Mouse (Mus musculus) megakaryocyte, embryonic 14.5 days (primary cell): Measurements from ENCODE around the gene 1700013G24Rik. TPM values are rescaled to one million over a fixed set of nuclear protein-coding genes. Genes with fewer than 3 reads are reported as not detected.

Source experiments
- H3K27me3 ChIP-seq: replicated peaks from 2 replicates; pipeline ENCODE3; 2012; ENCODE audit warnings: inconsistent platforms
- H3K36me3 ChIP-seq: replicated peaks from 2 replicates; pipeline ENCODE3; 2012; ENCODE audit warnings: low read length, inconsistent platforms, mixed read lengths
- H3K4me1 ChIP-seq: 2 replicates; pipeline ENCODE4 v1.6.1; 2012; ENCODE audit warnings: inconsistent platforms
- H3K4me3 ChIP-seq: replicated peaks from 2 replicates; pipeline ENCODE3; 2012; ENCODE audit warnings: moderate library complexity, mild to moderate bottlenecking, inconsistent platforms
- H3K9me3 ChIP-seq: 2 replicates; pipeline ENCODE4 v1.6.1; 2012; ENCODE audit warnings: inconsistent platforms
- FLI1 ChIP-seq: IDR thresholded peaks from 2 replicates; pipeline ENCODE4 v1.6.1; 2012; ENCODE audit warnings: low read length, inconsistent platforms, mixed read lengths
- GATA1 ChIP-seq: IDR thresholded peaks from 3 replicates; pipeline ENCODE4 v1.6.1; 2012; ENCODE audit warnings: mixed read lengths, low read length, inconsistent platforms, borderline replicate concordance
- polyA plus RNA-seq: library from polyadenylated mRNA; stranded (reverse); fragments of >175 nt; gene quantifications from 2 replicates; pipeline ENCODE4 v1.2.3, GENCODE M21; 2012; ENCODE audit warnings: low replicate concordance; ENCODE audit not compliant: insufficient read depth

1700013G24Rik gene
- polyA plus RNA-seq, 1 experiment = not detected

GRCm38 (mm10) chr4:137475271-137476050 lies 22.4 kb downstream of the 1700013G24Rik start:
- H3K9me3 ChIP-seq = no peaks in the 10 kb centered on the region
- no peak for TF ChIP-seq GATA1
- no peak for TF ChIP-seq FLI1
- 0 out of 2 replicates have a peak, but pooled peaks cover 2% of the 10 kb centered on the region for H3K4me1 ChIP-seq

DNA sequence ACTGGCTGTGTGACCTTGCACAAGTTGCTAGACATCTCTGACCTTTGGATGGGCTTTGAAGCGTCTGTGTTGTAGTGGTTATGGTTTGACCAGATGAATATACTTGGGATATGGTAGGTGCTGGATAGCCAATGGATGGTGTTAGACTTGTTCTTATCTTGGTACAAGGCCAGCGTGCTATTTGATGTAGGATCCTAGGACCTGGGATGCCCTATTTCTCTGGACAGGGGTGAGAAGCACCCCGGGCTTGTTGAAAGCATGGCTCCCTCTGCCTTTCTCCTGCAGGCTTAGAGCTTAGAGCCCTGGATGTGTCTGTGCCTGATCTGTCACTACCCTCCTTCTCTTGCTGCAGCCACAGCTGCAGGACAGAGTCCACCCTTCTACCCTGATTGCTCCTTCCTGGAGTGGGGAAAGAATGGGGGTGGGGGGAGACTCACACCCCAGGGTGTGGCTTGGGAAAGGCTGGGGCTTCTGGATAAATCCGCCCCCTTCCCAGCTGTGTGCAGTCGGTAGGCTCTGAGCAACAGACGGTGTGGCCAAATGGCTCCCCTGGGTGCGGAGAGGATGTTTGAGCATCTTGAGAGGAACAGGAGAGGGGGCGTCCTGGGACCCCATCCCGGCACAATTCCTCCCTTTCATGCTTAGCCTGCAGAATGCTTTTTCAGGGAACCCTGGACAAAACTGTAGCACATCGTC lies 23.1 kb downstream of the 1700013G24Rik start:
- no peak overlapping the region for H3K4me3 ChIP-seq
- no peak for TF ChIP-seq FLI1
- TF ChIP-seq GATA1 = no peak
- H3K9me3 ChIP-seq = no peaks in the 10 kb centered on the region
- 0 out of 2 replicates have a peak, but pooled peaks cover 2% of the 10 kb centered on the region for H3K4me1 ChIP-seq
- no peaks in the 10 kb centered on the region for H3K36me3 ChIP-seq
- peaks cover 92% of the 10 kb centered on the region for H3K27me3 ChIP-seq

More at GRCm38 (mm10) chr4:137475271-137476050, 22.4 kb downstream of the 1700013G24Rik start:
- H3K36me3 ChIP-seq = no peaks in the 10 kb centered on the region
- H3K27me3 ChIP-seq = peaks cover 92% of the 10 kb centered on the region
- H3K4me3 ChIP-seq = no peak overlapping the region

GRCm38 (mm10) chr4:137476761-137477237 lies 23.7 kb downstream of the 1700013G24Rik start:
- H3K4me1 ChIP-seq = 0 out of 2 replicates have a peak, but pooled peaks cover 2% of the 10 kb centered on the region
- no peaks in the 10 kb centered on the region for H3K36me3 ChIP-seq
- no peak overlapping the region for H3K4me3 ChIP-seq
- H3K9me3 ChIP-seq = no peaks in the 10 kb centered on the region
- TF ChIP-seq FLI1 (no peak), GATA1 (no peak)
- peaks cover 93% of the 10 kb centered on the region for H3K27me3 ChIP-seq

- H3K4me3 ChIP-seq = no peak overlapping the region
- no peak for TF ChIP-seq GATA1
- TF ChIP-seq FLI1 = no peak
- H3K4me1 ChIP-seq = 0 out of 2 replicates have a peak, but pooled peaks cover 2% of the 10 kb centered on the region
- no peaks in the 10 kb centered on the region for H3K36me3 ChIP-seq
- peaks cover 97% of the 10 kb centered on the region for H3K27me3 ChIP-seq
- H3K9me3 ChIP-seq = no peaks in the 10 kb centered on the region
These were observed 24.5 kb downstream of the 1700013G24Rik start for GRCm38 (mm10) chr4:137477611-137478010.

DNA sequence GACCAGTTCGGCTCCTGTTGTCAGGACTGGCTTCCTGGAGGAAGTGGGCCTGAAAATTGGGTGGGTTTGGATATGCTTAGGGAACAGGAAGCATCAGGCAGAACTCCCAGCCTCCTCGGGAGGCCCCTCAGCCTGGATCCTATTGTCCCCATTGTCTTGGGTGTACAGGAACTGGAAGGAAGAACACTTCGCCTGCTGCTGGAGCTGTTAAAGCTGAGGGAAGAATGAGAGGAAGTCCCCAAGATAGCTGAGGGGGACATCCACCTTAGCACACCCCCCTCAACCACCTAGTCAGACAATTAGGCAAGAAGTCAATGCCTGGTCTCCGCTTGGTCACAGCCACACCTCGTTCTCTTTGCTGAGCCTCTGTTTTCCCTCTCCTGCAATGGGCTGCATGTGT lies 25.2 kb downstream of the 1700013G24Rik start:
- TF ChIP-seq FLI1 (no peak), GATA1 (no peak)
- H3K27me3 ChIP-seq = peaks cover 92% of the 10 kb centered on the region
- no peaks in the 10 kb centered on the region for H3K36me3 ChIP-seq
- no peak overlapping the region for H3K4me3 ChIP-seq
- no peaks in the 10 kb centered on the region for H3K9me3 ChIP-seq
- 0 out of 2 replicates have a peak, but pooled peaks cover 2% of the 10 kb centered on the region for H3K4me1 ChIP-seq

DNA sequence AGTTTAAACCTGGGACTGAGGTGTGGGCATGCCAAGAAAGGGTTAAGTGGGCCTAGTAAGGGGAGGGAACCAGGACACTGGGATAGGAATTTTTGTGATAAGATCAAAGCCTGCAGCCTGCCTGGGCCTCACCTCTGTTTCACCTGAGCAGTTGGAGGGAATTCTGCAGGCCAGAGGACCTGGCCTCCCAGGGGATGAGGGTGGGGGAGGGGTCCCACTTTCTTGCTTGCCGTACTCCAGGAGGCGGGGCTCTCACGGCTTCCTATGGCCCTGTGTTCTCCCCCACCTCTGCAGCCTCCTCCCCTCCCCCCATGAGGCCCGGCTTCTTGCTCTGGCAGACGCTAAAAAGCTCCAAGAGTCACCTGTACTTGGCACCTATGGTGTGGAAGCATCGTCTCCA lies 26.7 kb downstream of the 1700013G24Rik start:
- TF ChIP-seq GATA1 = no peak
- no peak for TF ChIP-seq FLI1
- peaks cover 91% of the 10 kb centered on the region for H3K27me3 ChIP-seq
- H3K4me1 ChIP-seq = peaks cover 6% of the 10 kb centered on the region; the same call in 1 of the 2 replicates
- no peak overlapping the region for H3K4me3 ChIP-seq
- no peaks in the 10 kb centered on the region for H3K36me3 ChIP-seq
- H3K9me3 ChIP-seq = no peaks in the 10 kb centered on the region

DNA sequence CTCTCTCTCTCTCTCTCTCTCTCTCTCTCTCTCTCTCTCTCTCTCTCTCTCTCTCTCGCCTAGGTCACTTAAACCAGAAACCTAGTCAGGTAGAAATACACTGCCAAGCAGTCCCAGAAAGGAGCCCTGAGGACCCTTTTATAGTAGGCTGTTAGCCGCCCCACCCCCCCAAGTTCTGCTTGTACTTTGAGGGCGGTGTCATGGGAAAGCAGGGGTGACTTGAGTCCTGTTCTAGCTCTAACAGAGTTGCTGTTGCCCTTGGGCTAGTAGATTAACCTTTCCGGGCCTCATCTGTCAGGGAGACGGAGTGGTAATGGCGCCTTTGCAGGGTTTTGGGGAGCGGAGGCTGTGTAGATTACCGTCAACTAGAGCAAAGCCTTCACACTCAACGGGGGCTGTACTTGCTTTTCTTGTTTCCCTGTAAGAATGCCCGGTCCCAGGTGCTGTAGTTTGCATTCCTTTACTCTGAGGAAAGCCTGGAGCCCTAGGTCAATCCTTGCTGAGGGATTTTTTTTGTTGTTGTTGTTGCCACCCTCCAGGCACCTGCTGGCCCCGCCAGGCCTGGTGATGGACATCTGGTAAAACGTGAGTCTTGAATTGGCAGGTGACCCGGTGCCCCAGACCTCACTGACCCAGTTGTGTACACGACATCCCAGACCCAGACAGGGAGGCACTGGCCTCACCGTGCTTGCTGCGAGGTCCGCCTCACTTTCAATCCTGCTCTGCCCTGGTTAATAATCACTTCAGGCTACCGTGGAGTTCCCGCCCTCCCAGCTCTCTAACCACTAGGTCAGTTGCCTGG lies 27.3 kb downstream of the 1700013G24Rik start:
- H3K27me3 ChIP-seq = peaks cover 89% of the 10 kb centered on the region
- no peak overlapping the region for H3K4me3 ChIP-seq
- H3K9me3 ChIP-seq = no peaks in the 10 kb centered on the region
- TF ChIP-seq FLI1 (no peak), GATA1 (no peak)
- H3K36me3 ChIP-seq = no peaks in the 10 kb centered on the region
- H3K4me1 ChIP-seq = peaks cover 6% of the 10 kb centered on the region; the same call in 1 of the 2 replicates

DNA sequence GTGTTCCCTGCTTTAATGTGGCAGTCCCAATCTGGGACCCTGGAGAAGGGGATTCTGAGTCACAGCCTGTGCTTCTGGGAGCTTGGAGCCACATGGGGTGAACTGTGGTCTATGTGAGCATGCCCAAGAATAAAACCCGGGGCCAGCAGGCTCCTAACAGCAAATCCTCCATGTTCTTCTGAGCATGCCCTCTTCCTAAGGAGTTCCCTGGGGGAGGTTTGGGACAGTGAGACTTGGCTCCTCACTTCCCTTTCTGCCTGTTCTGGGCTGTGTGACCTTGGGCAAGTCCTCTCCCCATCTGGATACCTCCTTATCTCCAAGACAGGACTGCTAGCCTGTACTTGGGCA lies 27.9 kb downstream of the 1700013G24Rik start:
- Histone ChIP-seq H3K9me3 (no peaks in the 10 kb centered on the region), H3K4me1 (peaks cover 6% of the 10 kb centered on the region; the same call in 1 of the 2 replicates), H3K4me3 (no peak overlapping the region), H3K27me3 (peaks cover 88% of the 10 kb centered on the region), H3K36me3 (no peaks in the 10 kb centered on the region)
- TF ChIP-seq FLI1 (no peak), GATA1 (no peak)

DNA sequence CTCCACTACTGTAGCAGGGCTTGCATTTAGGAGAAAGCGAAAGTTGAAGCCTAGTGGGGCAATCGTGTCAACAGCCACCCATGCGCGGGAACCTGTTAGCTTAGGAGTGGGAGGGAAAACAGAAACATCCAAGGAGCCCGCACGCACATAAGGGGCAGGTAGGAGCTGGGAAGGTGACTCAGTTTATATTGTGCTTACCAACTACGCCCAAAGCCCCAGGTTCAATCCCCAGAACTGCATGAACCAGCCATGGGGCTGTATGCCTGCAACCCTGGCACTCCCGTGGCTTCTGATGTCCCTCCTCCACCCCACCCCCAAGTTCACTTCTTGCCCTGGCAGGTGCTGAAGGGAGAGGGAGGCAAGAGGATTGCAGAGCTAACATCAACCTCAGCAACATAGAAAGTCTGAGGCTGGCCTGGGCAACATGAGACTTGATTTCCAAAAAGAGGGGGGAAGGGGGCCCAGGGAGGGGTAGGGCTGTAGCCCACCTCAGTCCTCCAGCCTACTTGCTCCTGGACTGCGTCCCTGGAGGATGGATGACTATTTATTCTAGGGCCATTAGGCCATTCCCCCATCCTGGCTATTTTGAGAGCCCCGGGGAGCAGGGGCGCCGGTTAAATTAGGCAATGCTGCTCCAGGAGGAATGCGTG lies 28.4 kb downstream of the 1700013G24Rik start:
- Histone ChIP-seq H3K36me3 (no peaks in the 10 kb centered on the region), H3K4me3 (no peak overlapping the region), H3K27me3 (peaks cover 88% of the 10 kb centered on the region), H3K4me1 (peaks cover 6% of the 10 kb centered on the region; the same call in 1 of the 2 replicates), H3K9me3 (no peaks in the 10 kb centered on the region)
- TF ChIP-seq GATA1 (no peak), FLI1 (no peak)
